Mouse (Mus musculus) cerebellum, postnatal 14 days (tissue): Measurements from ENCODE around the gene Abi1.
"Not testable (repeated sequence)": the region's sequence is repeated elsewhere in the genome, so short reads cannot be mapped to it uniquely, and the experiment has no call there.

Source experiments
- DNase-seq, 2 experiments: peaks; one replicate each; pipeline ENCODE4 v3.0.0; 2021; ENCODE audit warnings: mixed read lengths in 2 of 2

The Abi1 gene

GRCm38 (mm10) chr2:23028826-23029225 is 11.2 kb downstream of the Abi1 start:
- DNase-seq: no peak

- DNase-seq: no peak
Measured at GRCm38 (mm10) chr2:23026379-23026778, 13.7 kb downstream of the Abi1 start.

GRCm38 (mm10) chr2:23023714-23024282 is 16.2 kb downstream of the Abi1 start:
- no peak for DNase-seq

GRCm38 (mm10) chr2:23023023-23023422 is 17.0 kb downstream of the Abi1 start:
- no peak for DNase-seq

- no peak for DNase-seq
Measured at GRCm38 (mm10) chr2:23021721-23022120, 18.3 kb downstream of the Abi1 start.

- DNase-seq: no peak
Measured at GRCm38 (mm10) chr2:23021320-23021719, 18.7 kb downstream of the Abi1 start.

- DNase-seq: no peak
Measured at GRCm38 (mm10) chr2:23019170-23019569, 20.9 kb downstream of the Abi1 start.

GRCm38 (mm10) chr2:23016121-23016520 is 23.9 kb downstream of the Abi1 start:
- DNase-seq: no peak

GRCm38 (mm10) chr2:23015335-23015734 is 24.7 kb downstream of the Abi1 start:
- DNase-seq: no peak

GRCm38 (mm10) chr2:23014935-23015334 is 25.1 kb downstream of the Abi1 start:
- DNase-seq: not testable (repeated sequence)

- no peak for DNase-seq
Measured at GRCm38 (mm10) chr2:23008256-23008655, 31.8 kb downstream of the Abi1 start.

GRCm38 (mm10) chr2:23007577-23007976 is 32.5 kb downstream of the Abi1 start:
- no peak for DNase-seq

- no peak for DNase-seq
Measured at GRCm38 (mm10) chr2:23007149-23007548, 32.9 kb downstream of the Abi1 start.

GRCm38 (mm10) chr2:23006219-23006618 is 33.8 kb downstream of the Abi1 start:
- DNase-seq: no peak

- no peak for DNase-seq
Measured at GRCm38 (mm10) chr2:23002637-23003036, 37.4 kb downstream of the Abi1 start.

- DNase-seq: no peak
Measured at GRCm38 (mm10) chr2:22999620-23000019, 40.4 kb downstream of the Abi1 start.

GRCm38 (mm10) chr2:22998804-22999203 is 41.2 kb downstream of the Abi1 start:
- no peak for DNase-seq

GRCm38 (mm10) chr2:22998015-22998414 is 42.0 kb downstream of the Abi1 start:
- no peak for DNase-seq

- DNase-seq: no peak
Measured at GRCm38 (mm10) chr2:22996071-22996470, 44.0 kb downstream of the Abi1 start.

- DNase-seq: peak in 1 of 2 experiments; percentile 40
Measured at GRCm38 (mm10) chr2:22985973-22986657, 53.9 kb downstream of the Abi1 start.

GRCm38 (mm10) chr2:22977387-22977973 is 62.6 kb downstream of the Abi1 start:
- peak; percentile 29 to 73 for DNase-seq

- no peak for DNase-seq
Measured at GRCm38 (mm10) chr2:22962970-22963369, 77.1 kb downstream of the Abi1 start.

GRCm38 (mm10) chr2:22962242-22962641 is 77.8 kb downstream of the Abi1 start:
- DNase-seq: no peak

- no peak for DNase-seq
Measured at GRCm38 (mm10) chr2:22961681-22962080, 78.4 kb downstream of the Abi1 start.
